Mouse (Mus musculus): ENCODE results near the gene Capn6. TPM values are rescaled to one million over a fixed set of nuclear protein-coding genes. Genes with fewer than 3 reads are reported as not detected.

Gene Capn6
- polyA plus RNA-seq (2016; fragmentation: Nextera tagmentation; extraction: Ambion mirVana): 25.7 and 29.7 TPM in 2 replicates

- 47% methylated on average over 4 of the region's 4 CpGs for WGBS (ENCODE audit: insufficient replicate concordance)
- Histone ChIP-seq H3K4me2 (no peak within 1 kb of the TSS), H3K27me3 (replicated peaks) (no peaks in the 10 kb centered on the region), H3K4me1 (no peaks in the 10 kb centered on the region), H3K9me3 (replicated peaks) (no peaks in the 10 kb centered on the region), H3K27ac (no peak within 1 kb of the TSS), H3K4me3 (peak within 1 kb of the TSS; percentile 9; the same call in 1 of the 2 replicates), H3K36me3 (no peaks in the 10 kb centered on the region), H3K9ac (no peak within 1 kb of the TSS)
- no peak for ATAC-seq
These were observed at the start of gene Capn6 for GRCm38 (mm10) chrX:143827212-143827611. Gene Capn6 (minus strand): TSS chrX:143827414.

- Histone ChIP-seq H3K9ac (no peak overlapping the region), H3K4me1 (no peaks in the 10 kb centered on the region), H3K4me2 (no peak overlapping the region), H3K4me3 (no peak overlapping the region), H3K9me3 (replicated peaks) (no peaks in the 10 kb centered on the region), H3K27me3 (replicated peaks) (no peaks in the 10 kb centered on the region), H3K36me3 (no peaks in the 10 kb centered on the region), H3K27ac (no peak overlapping the region)
- ATAC-seq: no peak
- 68% methylated on average over 5 of the region's 5 CpGs for WGBS (ENCODE audit: insufficient replicate concordance)
These were observed 40.0 kb upstream of the Capn6 start for GRCm38 (mm10) chrX:143867129-143867664.

- no peak for ATAC-seq
These were observed 24.1 kb upstream of the Capn6 start for GRCm38 (mm10) chrX:143851351-143851750.

GRCm38 (mm10) chrX:143849969-143850368 lies 22.8 kb upstream of the Capn6 start:
- Histone ChIP-seq H3K27me3 (replicated peaks) (no peaks in the 10 kb centered on the region; the same call in 1 of the 2 replicates), H3K36me3 (no peaks in the 10 kb centered on the region), H3K4me2 (no peak overlapping the region), H3K4me1 (no peaks in the 10 kb centered on the region), H3K9me3 (replicated peaks) (no peaks in the 10 kb centered on the region), H3K9ac (no peak overlapping the region), H3K4me3 (no peak overlapping the region), H3K27ac (no peak overlapping the region)
- no peak for ATAC-seq
- 57% methylated on average over 3 of the region's 3 CpGs for WGBS (ENCODE audit: insufficient replicate concordance)

More at GRCm38 (mm10) chrX:143851351-143851750, 24.1 kb upstream of the Capn6 start:
- no peaks in the 10 kb centered on the region for H3K4me1 ChIP-seq
- no peak overlapping the region for H3K4me2 ChIP-seq
- H3K27ac ChIP-seq: no peak overlapping the region
- no peak overlapping the region for H3K4me3 ChIP-seq
- H3K9me3 ChIP-seq (replicated peaks): no peaks in the 10 kb centered on the region
- H3K27me3 ChIP-seq (replicated peaks): no peaks in the 10 kb centered on the region; the same call in 1 of the 2 replicates
- no peak overlapping the region for H3K9ac ChIP-seq
- no peaks in the 10 kb centered on the region for H3K36me3 ChIP-seq
- WGBS (ENCODE audit: insufficient replicate concordance): 59% methylated on average over 3 of the region's 3 CpGs

GRCm38 (mm10) chrX:143846637-143847036 lies 19.4 kb upstream of the Capn6 start:
- Histone ChIP-seq H3K4me3 (no peak overlapping the region), H3K9me3 (replicated peaks) (no peaks in the 10 kb centered on the region), H3K27ac (no peak overlapping the region), H3K36me3 (no peaks in the 10 kb centered on the region), H3K27me3 (replicated peaks) (no peaks in the 10 kb centered on the region; the same call in 1 of the 2 replicates), H3K4me1 (no peaks in the 10 kb centered on the region), H3K9ac (no peak overlapping the region), H3K4me2 (no peak overlapping the region)
- 61% methylated on average over 3 of the region's 3 CpGs for WGBS (ENCODE audit: insufficient replicate concordance)
- ATAC-seq: no peak

GRCm38 (mm10) chrX:143826521-143826920 lies 693 bp downstream of the Capn6 start:
- WGBS (ENCODE audit: insufficient replicate concordance): 30% methylated on average over 4 of the region's 4 CpGs
- H3K9me3 ChIP-seq (replicated peaks): no peaks in the 10 kb centered on the region
- H3K27ac ChIP-seq: no peak overlapping the region
- peak overlapping the region; percentile 9; the same call in 1 of the 2 replicates for H3K4me3 ChIP-seq
- H3K27me3 ChIP-seq (replicated peaks): no peaks in the 10 kb centered on the region
- H3K9ac ChIP-seq: no peak overlapping the region
- no peaks in the 10 kb centered on the region for H3K36me3 ChIP-seq
- ATAC-seq: no peak
- no peaks in the 10 kb centered on the region for H3K4me1 ChIP-seq
- H3K4me2 ChIP-seq: no peak overlapping the region

GRCm38 (mm10) chrX:143818961-143819360 lies 8.3 kb downstream of the Capn6 start:
- H3K27me3 ChIP-seq (replicated peaks): no peaks in the 10 kb centered on the region
- no peak overlapping the region for H3K4me3 ChIP-seq
- no peak overlapping the region for H3K27ac ChIP-seq
- no peaks in the 10 kb centered on the region for H3K9me3 ChIP-seq (replicated peaks)
- no peaks in the 10 kb centered on the region for H3K4me1 ChIP-seq
- ATAC-seq: no peak
- H3K36me3 ChIP-seq: no peaks in the 10 kb centered on the region
- WGBS (ENCODE audit: insufficient replicate concordance): 77% methylated on average over 2 of the region's 2 CpGs
- no peak overlapping the region for H3K9ac ChIP-seq
- H3K4me2 ChIP-seq: no peak overlapping the region

- no peak overlapping the region for H3K9ac ChIP-seq
- H3K4me1 ChIP-seq: no peaks in the 10 kb centered on the region
- 69% methylated on average over 1 of the region's 1 CpGs for WGBS (ENCODE audit: insufficient replicate concordance)
- H3K36me3 ChIP-seq: no peaks in the 10 kb centered on the region
- H3K4me3 ChIP-seq: no peak overlapping the region
- no peak for ATAC-seq
- H3K27ac ChIP-seq: no peak overlapping the region
- no peaks in the 10 kb centered on the region for H3K9me3 ChIP-seq (replicated peaks)
- no peaks in the 10 kb centered on the region for H3K27me3 ChIP-seq (replicated peaks)
- no peak overlapping the region for H3K4me2 ChIP-seq
These were observed 11.3 kb downstream of the Capn6 start for GRCm38 (mm10) chrX:143815948-143816347.

GRCm38 (mm10) chrX:143762556-143762955 lies 64.7 kb downstream of the Capn6 start:
- Histone ChIP-seq H3K9ac (no peak overlapping the region), H3K4me1 (no peaks in the 10 kb centered on the region), H3K36me3 (no peaks in the 10 kb centered on the region), H3K9me3 (replicated peaks) (no peaks in the 10 kb centered on the region), H3K27me3 (replicated peaks) (no peaks in the 10 kb centered on the region), H3K27ac (no peak overlapping the region), H3K4me2 (no peak overlapping the region), H3K4me3 (no peak overlapping the region)
- no peak for ATAC-seq
- 56% methylated on average over 3 of the region's 3 CpGs for WGBS (ENCODE audit: insufficient replicate concordance)

Small RNA genes within 50 kb of the gene (microRNA-seq; reads per million reads assigned to microRNA genes)
- gene Gm47298: not detected

Other genes with a start within 250 kb of the Capn6 start
- gene Dcx, start 105.9 kb upstream of the Capn6 start, polyA plus RNA-seq (2016; fragmentation: Nextera tagmentation; extraction: Ambion mirVana): 0.47 and 0.48 TPM in 2 replicates

Measured in liver, embryonic 12.5 days (tissue).